Mouse (Mus musculus): ENCODE data around the gene Insig2. TPM values are rescaled to one million over a fixed set of nuclear protein-coding genes. Genes with fewer than 3 reads are reported as not detected.

Insig2 gene
- 16.0 and 16.4 TPM in 2 replicates for polyA plus RNA-seq (2014; fragmentation: Nextera tagmentation; extraction: Ambion mirVana)

DNA sequence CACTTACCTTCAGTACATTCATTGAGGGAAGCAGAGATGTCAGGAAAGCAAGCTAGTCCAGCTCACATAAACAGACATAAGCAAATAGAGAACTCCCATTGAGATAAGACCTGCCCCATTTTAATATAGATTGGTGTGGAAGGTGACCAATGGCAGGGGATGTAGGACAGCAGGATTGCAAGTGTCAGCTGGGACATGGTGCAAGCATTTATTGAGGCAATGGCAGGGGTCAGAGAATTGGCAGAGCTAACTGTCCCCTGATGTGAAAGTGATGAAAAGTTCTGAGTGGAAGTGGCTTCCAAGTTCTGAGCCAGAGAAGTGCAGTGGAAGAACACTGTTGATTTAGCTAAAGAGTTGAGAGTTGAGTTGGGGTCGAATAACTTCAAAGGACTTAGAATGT lies at the start of gene Insig2:
TSS of gene Insig2 (minus strand) at position 105 of the 400 bp plus-strand sequence.
- H3K4me3 ChIP-seq (ENCODE audit: low read depth, low read length) = no peak within 1 kb of the TSS
- H3K4me2 ChIP-seq (ENCODE audit: low read length) = no peak within 1 kb of the TSS
- H3K27ac ChIP-seq (ENCODE audit: low read depth) = no peak within 1 kb of the TSS
- WGBS = 88% methylated on average over 1 of the region's 1 CpGs
- DNase-seq (ENCODE audit: low spot score) = no peak
- no peaks in the 10 kb centered on the region for H3K27me3 ChIP-seq (replicated peaks; ENCODE audit: control insufficient read depth, insufficient read depth, low read length)
- no peak for ATAC-seq (replicated peaks; ENCODE audit: low FRiP score, low TSS enrichment, low read depth)
- no peaks in the 10 kb centered on the region for H3K9me3 ChIP-seq (ENCODE audit: control insufficient read depth, low read length)
- no peaks in the 10 kb centered on the region; the same call in 1 of the 2 replicates for H3K36me3 ChIP-seq (ENCODE audit: control insufficient read depth, insufficient read depth, low read length)
- no peaks in the 10 kb centered on the region for H3K4me1 ChIP-seq (replicated peaks; ENCODE audit: control insufficient read depth, insufficient read depth, low read length)
- no peak within 1 kb of the TSS for H3K9ac ChIP-seq (ENCODE audit: low read length)

GRCm38 (mm10) chr1:121381562-121381961 lies 49.2 kb upstream of the Insig2 start:
- Histone ChIP-seq H3K4me3 (ENCODE audit: low read depth, low read length) (no peak overlapping the region), H3K9me3 (ENCODE audit: control insufficient read depth, low read length) (no peaks in the 10 kb centered on the region), H3K4me2 (ENCODE audit: low read length) (no peak overlapping the region), H3K36me3 (ENCODE audit: control insufficient read depth, insufficient read depth, low read length) (no peaks in the 10 kb centered on the region), H3K27ac (ENCODE audit: low read depth) (no peak overlapping the region), H3K4me1 (replicated peaks; ENCODE audit: control insufficient read depth, insufficient read depth, low read length) (no peaks in the 10 kb centered on the region), H3K9ac (ENCODE audit: low read length) (no peak overlapping the region), H3K27me3 (replicated peaks; ENCODE audit: control insufficient read depth, insufficient read depth, low read length) (no peaks in the 10 kb centered on the region)
- 83% methylated on average over 3 of the region's 3 CpGs for WGBS
- DNase-seq (ENCODE audit: low spot score) (no peak), ATAC-seq (replicated peaks; ENCODE audit: low FRiP score, low TSS enrichment, low read depth) (no peak)

DNA sequence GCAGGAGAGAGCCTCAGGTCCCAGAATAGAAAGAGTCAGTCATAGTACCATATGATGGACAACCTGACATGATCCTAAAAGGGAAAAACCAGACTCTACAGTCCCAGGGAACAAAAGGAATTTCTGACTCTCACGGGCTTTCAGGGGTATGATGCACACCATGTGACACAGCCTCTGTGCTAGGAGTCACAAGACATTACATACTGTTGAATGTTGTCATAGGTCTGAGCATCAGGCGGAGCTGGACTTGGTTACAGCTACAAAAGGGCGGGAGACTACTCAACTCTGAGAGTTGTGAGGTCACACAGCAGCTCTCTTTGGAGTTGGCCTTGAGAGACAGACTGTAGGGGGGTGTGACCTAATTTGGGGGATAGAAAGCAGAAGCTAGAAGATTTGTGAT lies 47.6 kb upstream of the Insig2 start:
- no peak overlapping the region for H3K4me3 ChIP-seq (ENCODE audit: low read depth, low read length)
- H3K27ac ChIP-seq (ENCODE audit: low read depth) = no peak overlapping the region
- no peaks in the 10 kb centered on the region for H3K36me3 ChIP-seq (ENCODE audit: control insufficient read depth, insufficient read depth, low read length)
- H3K9ac ChIP-seq (ENCODE audit: low read length) = no peak overlapping the region
- no peak overlapping the region for H3K4me2 ChIP-seq (ENCODE audit: low read length)
- DNase-seq (ENCODE audit: low spot score) = no peak
- no peak for ATAC-seq (replicated peaks; ENCODE audit: low FRiP score, low TSS enrichment, low read depth)
- 66% methylated on average over 3 of the region's 3 CpGs for WGBS
- no peaks in the 10 kb centered on the region for H3K9me3 ChIP-seq (ENCODE audit: control insufficient read depth, low read length)
- H3K4me1 ChIP-seq (replicated peaks; ENCODE audit: control insufficient read depth, insufficient read depth, low read length) = no peaks in the 10 kb centered on the region
- H3K27me3 ChIP-seq (replicated peaks; ENCODE audit: control insufficient read depth, insufficient read depth, low read length) = no peaks in the 10 kb centered on the region

- ATAC-seq (replicated peaks; ENCODE audit: low FRiP score, low TSS enrichment, low read depth) = no peak
- no peak for DNase-seq (ENCODE audit: low spot score)
- Histone ChIP-seq H3K4me1 (replicated peaks; ENCODE audit: control insufficient read depth, insufficient read depth, low read length) (no peaks in the 10 kb centered on the region), H3K36me3 (ENCODE audit: control insufficient read depth, insufficient read depth, low read length) (no peaks in the 10 kb centered on the region), H3K27ac (ENCODE audit: low read depth) (no peak overlapping the region), H3K4me3 (ENCODE audit: low read depth, low read length) (no peak overlapping the region), H3K4me2 (ENCODE audit: low read length) (no peak overlapping the region), H3K9me3 (ENCODE audit: control insufficient read depth, low read length) (no peaks in the 10 kb centered on the region), H3K27me3 (replicated peaks; ENCODE audit: control insufficient read depth, insufficient read depth, low read length) (no peaks in the 10 kb centered on the region), H3K9ac (ENCODE audit: low read length) (no peak overlapping the region)
- 81% methylated on average over 2 of the region's 2 CpGs for WGBS
These were observed 45.5 kb upstream of the Insig2 start for GRCm38 (mm10) chr1:121377901-121378300.

DNA sequence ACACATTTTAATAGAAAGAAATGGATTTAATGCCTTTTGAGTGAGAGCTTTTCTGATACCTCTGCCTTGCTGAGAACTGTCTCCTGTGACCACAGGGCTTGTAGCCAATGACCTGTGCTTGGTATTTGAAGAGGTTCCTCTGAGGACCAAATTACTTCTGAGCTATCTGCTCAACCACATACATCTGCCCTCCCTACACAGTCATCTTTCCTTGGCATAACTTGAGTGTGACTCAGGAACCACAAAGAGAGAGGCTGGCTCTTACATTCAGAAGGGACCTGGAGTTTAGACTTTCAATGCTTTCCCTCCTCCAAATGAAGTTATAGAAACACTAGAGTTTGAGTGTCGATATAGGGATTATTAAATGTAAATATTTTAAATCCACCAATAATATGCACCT lies 45.0 kb upstream of the Insig2 start:
- H3K4me1 ChIP-seq (replicated peaks; ENCODE audit: control insufficient read depth, insufficient read depth, low read length) = no peaks in the 10 kb centered on the region
- no peaks in the 10 kb centered on the region for H3K27me3 ChIP-seq (replicated peaks; ENCODE audit: control insufficient read depth, insufficient read depth, low read length)
- H3K9me3 ChIP-seq (ENCODE audit: control insufficient read depth, low read length) = no peaks in the 10 kb centered on the region
- H3K4me2 ChIP-seq (ENCODE audit: low read length) = no peak overlapping the region
- H3K36me3 ChIP-seq (ENCODE audit: control insufficient read depth, insufficient read depth, low read length) = no peaks in the 10 kb centered on the region
- no peak overlapping the region for H3K4me3 ChIP-seq (ENCODE audit: low read depth, low read length)
- H3K9ac ChIP-seq (ENCODE audit: low read length) = no peak overlapping the region
- DNase-seq (ENCODE audit: low spot score) (no peak), ATAC-seq (replicated peaks; ENCODE audit: low FRiP score, low TSS enrichment, low read depth) (no peak)
- no peak overlapping the region for H3K27ac ChIP-seq (ENCODE audit: low read depth)
- WGBS = 76% methylated on average over 1 of the region's 1 CpGs

GRCm38 (mm10) chr1:121373631-121374030 lies 41.2 kb upstream of the Insig2 start:
- WGBS = 79% methylated on average over 2 of the region's 2 CpGs
- no peaks in the 10 kb centered on the region for H3K36me3 ChIP-seq (ENCODE audit: control insufficient read depth, insufficient read depth, low read length)

GRCm38 (mm10) chr1:121372656-121373055 lies 40.3 kb upstream of the Insig2 start:
- Histone ChIP-seq H3K36me3 (ENCODE audit: control insufficient read depth, insufficient read depth, low read length) (no peaks in the 10 kb centered on the region), H3K4me2 (ENCODE audit: low read length) (no peak overlapping the region), H3K4me3 (ENCODE audit: low read depth, low read length) (no peak overlapping the region), H3K9ac (ENCODE audit: low read length) (no peak overlapping the region), H3K27ac (ENCODE audit: low read depth) (no peak overlapping the region), H3K9me3 (ENCODE audit: control insufficient read depth, low read length) (no peaks in the 10 kb centered on the region), H3K4me1 (replicated peaks; ENCODE audit: control insufficient read depth, insufficient read depth, low read length) (no peaks in the 10 kb centered on the region), H3K27me3 (replicated peaks; ENCODE audit: control insufficient read depth, insufficient read depth, low read length) (no peaks in the 10 kb centered on the region)
- WGBS = 90% methylated on average over 1 of the region's 1 CpGs
- ATAC-seq (replicated peaks; ENCODE audit: low FRiP score, low TSS enrichment, low read depth) (no peak), DNase-seq (ENCODE audit: low spot score) (no peak)

More at GRCm38 (mm10) chr1:121373631-121374030, 41.2 kb upstream of the Insig2 start:
- DNase-seq (ENCODE audit: low spot score) (no peak), ATAC-seq (replicated peaks; ENCODE audit: low FRiP score, low TSS enrichment, low read depth) (no peak)
- no peaks in the 10 kb centered on the region for H3K9me3 ChIP-seq (ENCODE audit: control insufficient read depth, low read length)
- no peak overlapping the region for H3K4me2 ChIP-seq (ENCODE audit: low read length)
- no peaks in the 10 kb centered on the region for H3K27me3 ChIP-seq (replicated peaks; ENCODE audit: control insufficient read depth, insufficient read depth, low read length)
- H3K27ac ChIP-seq (ENCODE audit: low read depth) = no peak overlapping the region
- no peak overlapping the region for H3K9ac ChIP-seq (ENCODE audit: low read length)
- no peaks in the 10 kb centered on the region for H3K4me1 ChIP-seq (replicated peaks; ENCODE audit: control insufficient read depth, insufficient read depth, low read length)
- no peak overlapping the region for H3K4me3 ChIP-seq (ENCODE audit: low read depth, low read length)

DNA sequence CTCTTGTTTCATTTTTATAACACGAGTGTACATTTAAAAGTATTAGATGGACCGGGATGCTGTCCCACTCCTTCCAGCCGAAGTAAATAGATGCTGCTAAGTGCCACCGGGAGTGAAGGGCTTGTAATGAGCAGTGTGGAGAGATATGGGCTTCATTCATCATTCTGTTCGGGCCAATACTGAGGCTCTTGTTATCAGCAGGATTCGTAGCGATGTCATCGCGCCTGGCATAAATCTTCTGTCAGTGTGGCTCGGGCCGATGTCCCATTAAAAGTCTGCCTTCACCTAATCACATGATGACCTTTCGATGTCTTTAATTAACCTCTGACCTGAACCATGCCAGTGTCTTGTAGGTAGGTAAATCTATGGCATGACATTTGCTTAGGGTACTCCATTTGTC lies 39.1 kb upstream of the Insig2 start:
- no peaks in the 10 kb centered on the region for H3K27me3 ChIP-seq (replicated peaks; ENCODE audit: control insufficient read depth, insufficient read depth, low read length)
- H3K27ac ChIP-seq (ENCODE audit: low read depth) = no peak overlapping the region
- H3K4me2 ChIP-seq (ENCODE audit: low read length) = no peak overlapping the region
- no peak for DNase-seq (ENCODE audit: low spot score)
- ATAC-seq (replicated peaks; ENCODE audit: low FRiP score, low TSS enrichment, low read depth) = no peak
- WGBS = 24% methylated on average over 12 of the region's 12 CpGs
- no peaks in the 10 kb centered on the region for H3K9me3 ChIP-seq (ENCODE audit: control insufficient read depth, low read length)
- no peaks in the 10 kb centered on the region for H3K4me1 ChIP-seq (replicated peaks; ENCODE audit: control insufficient read depth, insufficient read depth, low read length)
- H3K9ac ChIP-seq (ENCODE audit: low read length) = no peak overlapping the region
- no peak overlapping the region for H3K4me3 ChIP-seq (ENCODE audit: low read depth, low read length)
- H3K36me3 ChIP-seq (ENCODE audit: control insufficient read depth, insufficient read depth, low read length) = no peaks in the 10 kb centered on the region

- Histone ChIP-seq H3K4me1 (replicated peaks; ENCODE audit: control insufficient read depth, insufficient read depth, low read length) (no peaks in the 10 kb centered on the region), H3K4me2 (ENCODE audit: low read length) (no peak overlapping the region), H3K4me3 (ENCODE audit: low read depth, low read length) (no peak overlapping the region), H3K9me3 (ENCODE audit: control insufficient read depth, low read length) (no peaks in the 10 kb centered on the region), H3K9ac (ENCODE audit: low read length) (no peak overlapping the region), H3K27ac (ENCODE audit: low read depth) (no peak overlapping the region), H3K36me3 (ENCODE audit: control insufficient read depth, insufficient read depth, low read length) (no peaks in the 10 kb centered on the region), H3K27me3 (replicated peaks; ENCODE audit: control insufficient read depth, insufficient read depth, low read length) (no peaks in the 10 kb centered on the region)
- DNase-seq (ENCODE audit: low spot score) (no peak), ATAC-seq (replicated peaks; ENCODE audit: low FRiP score, low TSS enrichment, low read depth) (no peak)
- 36% methylated on average over 9 of the region's 9 CpGs for WGBS
These were observed 34.9 kb upstream of the Insig2 start for GRCm38 (mm10) chr1:121367257-121367656.
